Mouse (Mus musculus): ENCODE results near the gene Gm5136. TPM values are rescaled to one million over a fixed set of nuclear protein-coding genes. Genes with fewer than 3 reads are reported as not detected.

Gm5136 gene
- total RNA-seq (2023) = not detected

DNA sequence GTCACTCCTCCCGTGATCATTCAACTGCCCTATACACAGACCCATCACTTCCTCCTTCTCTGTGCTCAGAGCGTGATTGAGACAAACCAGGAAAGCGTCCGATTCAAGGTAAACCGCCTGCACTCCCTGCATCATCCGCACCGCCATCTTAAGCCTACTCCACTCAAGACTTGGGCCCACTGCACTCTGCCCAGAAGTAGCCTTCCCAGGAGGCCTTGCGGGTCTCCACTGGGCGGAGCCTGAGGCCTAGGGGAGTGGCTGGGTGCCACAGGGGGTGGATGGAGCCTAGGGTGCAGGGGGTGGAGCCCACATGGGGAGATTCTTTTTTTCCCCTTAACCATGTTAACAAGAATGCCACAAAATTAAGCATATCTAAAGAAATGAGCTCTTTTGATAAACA is at the start of gene Gm5136:
Gene Gm5136 (minus strand): TSS at position 215 of the 400 bp plus-strand sequence.

